Mouse (Mus musculus): Measurements from ENCODE around the gene Celf2.
A peak's percentile ranks its signal among the peaks of the same experiment; 100 is the strongest.

Gene Celf2

GRCm38 (mm10) chr2:7001967-7002366 lies 507.4 kb downstream of the Celf2 start:
- DNase-seq = no peak

- DNase-seq = peak; percentile 58
Measured at GRCm38 (mm10) chr2:6991010-6991421, 518.3 kb downstream of the Celf2 start.

GRCm38 (mm10) chr2:6985706-6986105 lies 523.7 kb downstream of the Celf2 start:
- DNase-seq = no peak

- no peak for DNase-seq
Measured at GRCm38 (mm10) chr2:6983902-6984301, 525.5 kb downstream of the Celf2 start.

- DNase-seq = no peak
Measured at GRCm38 (mm10) chr2:6976300-6976699, 533.1 kb downstream of the Celf2 start.

- no peak for DNase-seq
Measured at GRCm38 (mm10) chr2:6969228-6969627, 540.1 kb downstream of the Celf2 start.

- no peak for DNase-seq
Measured at GRCm38 (mm10) chr2:6965243-6965642, 544.1 kb downstream of the Celf2 start.

GRCm38 (mm10) chr2:6950702-6951101 lies 558.7 kb downstream of the Celf2 start:
- peak; percentile 7 for DNase-seq

GRCm38 (mm10) chr2:6945638-6946415 lies 563.5 kb downstream of the Celf2 start:
- peak; percentile 18 for DNase-seq

GRCm38 (mm10) chr2:6943651-6944050 lies 565.7 kb downstream of the Celf2 start:
- no peak for DNase-seq

GRCm38 (mm10) chr2:6942635-6943390 lies 566.5 kb downstream of the Celf2 start:
- no peak for DNase-seq

- DNase-seq = no peak
Measured at GRCm38 (mm10) chr2:6939143-6939542, 570.2 kb downstream of the Celf2 start.

GRCm38 (mm10) chr2:6933130-6933529 lies 576.2 kb downstream of the Celf2 start:
- DNase-seq = no peak

- DNase-seq = peak; percentile 34
Measured at GRCm38 (mm10) chr2:6927693-6928360, 581.5 kb downstream of the Celf2 start.

GRCm38 (mm10) chr2:6925505-6925904 lies 583.9 kb downstream of the Celf2 start:
- no peak for DNase-seq

- DNase-seq = peak; percentile 18
Measured at GRCm38 (mm10) chr2:6923738-6924474, 585.5 kb downstream of the Celf2 start.

GRCm38 (mm10) chr2:6915386-6915785 lies 594.0 kb downstream of the Celf2 start:
- no peak for DNase-seq

- no peak for DNase-seq
Measured at GRCm38 (mm10) chr2:6913315-6913714, 596.0 kb downstream of the Celf2 start.

- DNase-seq = no peak
Measured at GRCm38 (mm10) chr2:6911932-6912331, 597.4 kb downstream of the Celf2 start.

GRCm38 (mm10) chr2:6909921-6910320 lies 599.4 kb downstream of the Celf2 start:
- DNase-seq = peak; percentile 71

- DNase-seq = no peak
Measured at GRCm38 (mm10) chr2:6904411-6904810, 605.0 kb downstream of the Celf2 start.

GRCm38 (mm10) chr2:6903251-6903763 lies 606.1 kb downstream of the Celf2 start:
- no peak for DNase-seq

GRCm38 (mm10) chr2:6896896-6897295 lies 612.5 kb downstream of the Celf2 start:
- DNase-seq = no peak

All from lung, postnatal 10 days (tissue).